Mouse (Mus musculus): ENCODE results near the gene 1110008P14Rik.

DNA sequence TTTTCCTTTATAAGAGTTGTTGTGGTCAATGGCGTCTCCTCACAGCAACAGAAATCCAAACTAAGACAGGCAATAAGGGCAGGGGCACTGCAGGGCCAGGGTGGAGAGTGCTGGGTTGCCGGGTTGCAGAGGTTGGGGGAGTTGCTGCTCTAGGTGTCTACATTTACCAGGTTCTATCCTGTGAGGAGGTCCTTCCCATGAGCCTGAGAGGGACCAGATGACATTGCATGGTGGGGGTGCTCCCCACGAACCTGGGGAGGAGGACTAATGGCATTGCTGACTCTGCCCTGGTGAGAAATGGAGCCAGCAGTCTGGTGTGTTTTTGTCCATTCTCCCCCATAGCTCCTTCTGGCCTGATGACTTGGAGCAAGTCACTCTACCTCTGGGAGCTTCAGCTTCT is 24.0 kb downstream of the 1110008P14Rik start:
- TF ChIP-seq CTCF (IDR thresholded peaks at IDR 0.05; ENCODE audit: control insufficient read depth, insufficient read depth, low read length) (no peak), POLR2A (IDR thresholded peaks at IDR 0.05; ENCODE audit: borderline replicate concordance, control insufficient read depth, low read depth, low read length) (no peak)
